Mouse (Mus musculus): ENCODE results near the gene Rnf126. TPM values are rescaled to one million over a fixed set of nuclear protein-coding genes. Genes with fewer than 3 reads are reported as not detected.

The Rnf126 gene
- 10 to 100 TPM; 47.4 to 52.3 TPM for polyA plus RNA-seq (2017; shearing (Covaris generic))

GRCm38 (mm10) chr10:79766508-79767325 is at the start of gene Rnf126:
Rnf126 (minus strand) TSS chr10:79766952.

DNA sequence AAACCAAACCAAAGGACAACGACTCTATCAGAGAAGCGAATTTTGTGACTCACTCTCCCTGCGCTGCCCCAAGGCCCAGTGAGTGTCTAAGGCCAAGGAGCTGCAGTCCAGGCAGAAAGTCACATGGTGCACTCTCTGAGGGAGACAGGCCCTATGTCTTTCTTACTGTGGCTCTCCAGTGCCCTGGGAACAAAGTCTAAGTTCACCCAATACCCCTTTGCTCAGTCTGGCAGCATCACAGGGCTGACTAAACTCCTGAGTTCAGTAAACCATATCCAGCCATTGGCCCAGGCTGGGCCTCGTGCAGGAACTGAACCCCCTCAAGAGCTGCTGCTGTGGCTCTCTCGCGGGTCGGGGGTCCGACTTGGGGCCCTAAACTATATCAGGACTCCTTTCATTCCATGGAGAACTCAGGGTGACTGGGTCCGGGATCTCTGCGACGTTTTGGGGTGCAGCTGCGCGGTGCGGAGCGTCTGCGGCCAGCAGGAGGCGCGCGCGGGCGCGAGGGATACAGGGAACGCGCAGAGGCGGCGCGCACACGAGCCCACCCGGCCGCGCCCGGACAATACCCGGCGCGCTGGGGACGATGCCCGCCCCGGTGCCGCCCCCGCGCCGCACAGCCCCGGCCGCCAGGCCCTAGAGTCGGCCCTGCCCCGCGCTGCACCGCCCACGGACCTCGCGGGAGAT is 26.4 kb upstream of the Rnf126 start, which contains the start of gene Palm:
Gene Palm (plus strand): TSS at position 522 of the 687 bp plus-strand sequence.

GRCm38 (mm10) chr10:79790861-79791260 is 24.1 kb upstream of the Rnf126 start, which contains the start of gene Prss57:
Prss57 (minus strand) TSS chr10:79790961.

GRCm38 (mm10) chr10:79777103-79777531 is 10.4 kb upstream of the Rnf126 start, which contains the start of gene Fstl3:
Fstl3 (plus strand) TSS chr10:79777272.

DNA sequence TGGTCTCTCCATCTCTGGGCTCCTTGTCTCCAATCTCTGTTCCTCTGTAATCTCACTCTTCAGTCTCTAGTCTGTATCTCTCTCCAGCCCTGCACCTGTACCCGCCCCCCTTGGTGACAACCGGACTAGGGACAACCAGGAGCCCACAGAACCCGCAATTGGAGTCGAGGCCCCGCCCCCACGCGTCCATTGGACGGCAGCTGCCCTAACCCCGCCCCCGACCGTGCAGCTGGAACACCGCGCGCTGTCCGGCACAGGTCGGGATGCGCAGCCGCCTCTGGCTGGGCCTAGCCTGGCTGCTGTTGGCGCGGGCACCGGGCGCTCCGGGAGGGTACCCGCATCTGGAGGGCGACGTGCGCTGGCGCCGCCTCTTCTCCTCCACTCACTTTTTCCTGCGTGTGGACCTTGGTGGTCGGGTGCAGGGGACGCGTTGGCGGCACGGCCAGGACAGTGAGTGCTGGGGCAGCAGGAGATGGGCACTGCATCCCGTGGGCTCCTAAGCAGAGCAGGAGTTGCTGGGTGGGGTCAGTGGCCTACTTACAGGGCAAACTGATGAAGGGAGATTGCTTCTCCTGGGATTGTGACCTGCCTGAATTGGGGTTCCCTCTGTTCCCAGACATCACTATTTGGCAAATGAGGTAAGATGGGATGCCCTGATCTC is 11.8 kb downstream of the Rnf126 start, which contains the start of gene Fgf22:
Gene Fgf22 (plus strand): TSS at position 221 of the 661 bp plus-strand sequence.

GRCm38 (mm10) chr10:79745898-79746773 is 20.6 kb downstream of the Rnf126 start, which contains the start of gene Polrmt:
Polrmt (minus strand) TSS chr10:79746581.

GRCm38 (mm10) chr10:79716254-79716987 is 50.3 kb downstream of the Rnf126 start, which contains the start of gene Hcn2:
Hcn2 (plus strand) TSS chr10:79716634.

Other genes with a start within 250 kb of the Rnf126 start
- 1 to 10 TPM; 5.0 to 6.5 TPM for gene Plpp2, start 233.2 kb downstream of the Rnf126 start, polyA plus RNA-seq (2017; shearing (Covaris generic))
- 10 to 100 TPM; 39.6 to 51.5 TPM for gene Mier2, start 211.8 kb downstream of the Rnf126 start, polyA plus RNA-seq (2017; shearing (Covaris generic))
- under 1 TPM in 1 of 2 experiments, not detected in 1; 0.62 TPM for gene Theg, start 179.6 kb downstream of the Rnf126 start, polyA plus RNA-seq (2017; shearing (Covaris generic))
- under 1 TPM; 0.17 to 0.27 TPM for gene C2cd4c, start 152.9 kb downstream of the Rnf126 start, polyA plus RNA-seq (2017; shearing (Covaris generic))
- gene Shc2, start 129.0 kb downstream of the Rnf126 start, polyA plus RNA-seq (2017; shearing (Covaris generic)), result under 1 TPM in 1 of 2 experiments, not detected in 1; 0.30 TPM
- gene Odf3l2, start 121.2 kb downstream of the Rnf126 start, polyA plus RNA-seq (2017; shearing (Covaris generic)), result not detected
- 1 to 10 TPM in 1 of 2 experiments, not detected in 1; 1.6 TPM for gene Madcam1, start 102.4 kb downstream of the Rnf126 start, polyA plus RNA-seq (2017; shearing (Covaris generic))
- 10 to 100 TPM; 40.8 to 60.9 TPM for gene Tpgs1, start 97.6 kb downstream of the Rnf126 start, polyA plus RNA-seq (2017; shearing (Covaris generic))
- gene Cdc34, start 84.8 kb downstream of the Rnf126 start, polyA plus RNA-seq (2017; shearing (Covaris generic)), result 10 to 100 TPM; 87.7 to 88.0 TPM
- 1 to 10 TPM; 1.1 to 3.0 TPM for gene Gzmm, start 77.9 kb downstream of the Rnf126 start, polyA plus RNA-seq (2017; shearing (Covaris generic))
- 100 to 1,000 TPM; 235 to 253 TPM for gene Bsg, start 62.5 kb downstream of the Rnf126 start, polyA plus RNA-seq (2017; shearing (Covaris generic))
- gene Hcn2, start 50.3 kb downstream of the Rnf126 start, polyA plus RNA-seq (2017; shearing (Covaris generic)), result under 1 TPM in 1 of 2 experiments, not detected in 1; 0.13 TPM
- gene Polrmt, start 20.4 kb downstream of the Rnf126 start, polyA plus RNA-seq (2017; shearing (Covaris generic)), result 10 to 100 TPM; 41.3 to 47.1 TPM
- under 1 TPM; 0.12 to 0.55 TPM for gene Fgf22, start 11.9 kb downstream of the Rnf126 start, polyA plus RNA-seq (2017; shearing (Covaris generic))
- under 1 TPM; 0.13 to 0.51 TPM for gene Fstl3, start 10.3 kb upstream of the Rnf126 start, polyA plus RNA-seq (2017; shearing (Covaris generic))
- not detected for gene Prss57, start 24.0 kb upstream of the Rnf126 start, polyA plus RNA-seq (2017; shearing (Covaris generic))
- 1 to 10 TPM in 1 of 2 experiments, under 1 TPM in 1; 0.76 to 4.9 TPM for gene Palm, start 26.6 kb upstream of the Rnf126 start, polyA plus RNA-seq (2017; shearing (Covaris generic))
- gene Misp, start 54.0 kb upstream of the Rnf126 start, polyA plus RNA-seq (2017; shearing (Covaris generic)), result 1 to 10 TPM in 1 of 2 experiments, not detected in 1; 2.1 TPM
- 100 to 1,000 TPM; 239 to 286 TPM for gene Ptbp1, start 87.5 kb upstream of the Rnf126 start, polyA plus RNA-seq (2017; shearing (Covaris generic))
- under 1 TPM in 1 of 2 experiments, not detected in 1; 0.34 TPM for gene Prtn3, start 107.5 kb upstream of the Rnf126 start, polyA plus RNA-seq (2017; shearing (Covaris generic))
- gene Plppr3, start 107.7 kb upstream of the Rnf126 start, polyA plus RNA-seq (2017; shearing (Covaris generic)), result 1 to 10 TPM; 2.7 to 4.4 TPM
- gene Elane, start 119.3 kb upstream of the Rnf126 start, polyA plus RNA-seq (2017; shearing (Covaris generic)), result not detected
- gene Cfd, start 123.9 kb upstream of the Rnf126 start, polyA plus RNA-seq (2017; shearing (Covaris generic)), result not detected
- 10 to 100 TPM; 30.5 to 30.7 TPM for gene Med16, start 142.0 kb upstream of the Rnf126 start, polyA plus RNA-seq (2017; shearing (Covaris generic))
- gene Gm26602, start 143.9 kb upstream of the Rnf126 start, polyA plus RNA-seq (2017; shearing (Covaris generic)), result 10 to 100 TPM; 10.9 to 15.4 TPM
- under 1 TPM; 0.09 to 0.57 TPM for gene Kiss1r, start 150.0 kb upstream of the Rnf126 start, polyA plus RNA-seq (2017; shearing (Covaris generic))
- 100 to 1,000 TPM; 160 to 181 TPM for gene R3hdm4, start 154.3 kb upstream of the Rnf126 start, polyA plus RNA-seq (2017; shearing (Covaris generic))
- 1 to 10 TPM; 6.9 to 8.9 TPM for gene Arid3a, start 160.1 kb upstream of the Rnf126 start, polyA plus RNA-seq (2017; shearing (Covaris generic))
- 10 to 100 TPM; 63.3 to 64.9 TPM for gene Wdr18, start 193.2 kb upstream of the Rnf126 start, polyA plus RNA-seq (2017; shearing (Covaris generic))
- under 1 TPM; 0.10 to 0.83 TPM for gene Grin3b, start 203.8 kb upstream of the Rnf126 start, polyA plus RNA-seq (2017; shearing (Covaris generic))
- 10 to 100 TPM; 22.6 to 30.0 TPM for gene Tmem259, start 217.4 kb upstream of the Rnf126 start, polyA plus RNA-seq (2017; shearing (Covaris generic))
- gene Cnn2, start 221.6 kb upstream of the Rnf126 start, polyA plus RNA-seq (2017; shearing (Covaris generic)), result 100 to 1,000 TPM; 843 to 967 TPM
- 10 to 100 TPM; 49.6 to 55.9 TPM for gene Abca7, start 229.5 kb upstream of the Rnf126 start, polyA plus RNA-seq (2017; shearing (Covaris generic))
- 100 to 1,000 TPM; 728 to 884 TPM for gene Arhgap45, start 249.7 kb upstream of the Rnf126 start, polyA plus RNA-seq (2017; shearing (Covaris generic))